Mouse (Mus musculus) retina, embryonic 14.5 days (tissue): ENCODE results near the gene Gatm.
A peak's percentile ranks its signal among the peaks of the same experiment; 100 is the strongest.

ENCODE experiments used
- DNase-seq: peaks from one replicate; pipeline ENCODE4 v3.0.0-alpha.2; 2015; ENCODE audit warnings: low spot score

Gatm gene

DNA sequence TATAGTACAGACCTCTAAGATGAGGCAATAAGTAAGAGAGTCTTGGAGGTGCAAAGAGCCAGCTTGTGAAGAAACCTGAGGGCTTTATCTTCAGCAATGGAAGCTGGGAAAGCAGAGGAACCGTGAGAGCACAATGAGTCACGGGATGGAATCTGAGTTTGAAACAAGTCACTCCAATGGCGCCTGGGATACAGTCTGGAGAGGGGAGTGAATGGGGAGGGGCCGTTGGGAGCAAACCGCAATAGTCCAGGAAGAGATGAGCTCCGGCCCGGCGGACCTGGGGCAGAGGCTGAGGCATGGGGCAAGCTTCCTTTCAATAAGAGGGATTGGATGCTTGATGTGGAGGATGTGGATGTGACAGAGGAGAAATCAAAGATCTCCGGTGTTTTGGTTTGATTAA is 2.3 kb downstream of the Gatm start:
- DNase-seq = no peak

DNA sequence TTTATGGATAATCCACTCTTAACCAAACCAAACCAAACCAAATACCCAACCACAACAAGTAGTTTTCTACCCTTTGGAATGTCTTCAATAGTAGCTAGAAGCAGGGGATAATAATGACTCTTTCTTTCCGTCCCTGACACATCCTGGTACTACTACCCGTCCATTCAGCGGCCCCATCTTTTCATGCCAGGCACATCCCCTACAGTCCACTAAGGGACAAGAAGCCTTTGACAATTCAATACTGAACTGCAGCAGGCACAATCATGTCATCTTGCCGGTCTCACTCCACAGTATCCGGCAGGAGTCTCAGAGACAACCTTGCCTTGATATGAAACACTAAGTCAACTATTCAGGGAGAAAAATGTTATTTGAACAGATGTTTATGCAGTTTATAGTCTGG is 5.3 kb downstream of the Gatm start:
- no peak for DNase-seq

DNA sequence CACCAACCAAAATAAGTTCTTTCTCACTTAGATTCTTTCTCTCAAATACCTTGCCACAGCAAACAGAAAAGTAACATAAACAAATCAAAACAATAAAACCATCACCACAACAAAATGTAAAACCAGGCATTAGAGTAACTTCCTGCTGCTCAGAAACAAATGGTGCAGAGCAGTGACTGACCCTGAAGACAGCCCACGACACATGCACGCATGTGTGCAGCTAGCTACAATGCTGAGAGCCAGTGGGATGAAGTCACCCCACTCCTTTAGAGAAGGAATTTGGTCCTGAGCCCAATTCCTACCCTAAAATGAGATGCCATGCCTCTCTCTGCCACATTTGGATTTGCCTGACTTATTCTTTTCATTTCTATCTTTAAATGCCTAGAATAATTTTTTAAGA is 9.7 kb downstream of the Gatm start:
- DNase-seq = no peak

DNA sequence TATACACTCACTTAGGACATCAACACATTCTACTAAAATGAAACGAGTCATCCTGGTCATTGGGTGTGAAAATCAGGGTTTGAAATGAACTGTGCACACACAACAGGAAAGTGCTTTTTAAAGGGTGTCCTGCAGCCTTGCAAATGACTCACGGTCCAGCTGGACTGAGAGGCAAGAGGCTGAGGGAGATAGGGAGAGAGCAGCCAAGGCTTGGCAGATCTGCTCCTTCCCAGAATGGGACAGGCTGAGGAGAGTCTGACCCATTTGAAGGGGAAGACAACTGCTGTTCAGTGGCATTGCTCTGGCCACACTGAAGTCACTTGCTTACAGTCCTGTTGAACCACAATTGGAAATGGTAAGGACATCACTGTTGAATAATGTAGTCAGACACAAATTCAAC is 11.4 kb downstream of the Gatm start:
- no peak for DNase-seq

DNA sequence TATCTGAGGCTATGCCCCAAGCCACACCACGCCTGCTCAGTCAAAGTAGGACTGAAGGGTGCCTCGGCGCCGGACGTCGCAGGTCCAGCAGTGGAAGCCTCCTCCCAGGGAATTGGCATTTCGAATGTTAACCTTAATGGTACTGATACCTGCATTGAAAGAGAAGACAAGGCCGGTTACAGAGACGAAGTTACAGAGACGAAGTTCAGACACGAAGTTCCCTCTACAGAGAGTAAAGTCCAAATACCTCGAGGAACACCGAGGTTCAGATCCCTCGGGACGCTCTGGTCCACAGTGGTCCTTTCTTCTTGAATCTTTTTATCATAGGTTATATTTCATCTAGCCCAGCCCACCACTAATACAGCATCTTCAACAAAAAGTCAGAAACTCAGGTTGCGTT is 15.6 kb downstream of the Gatm start:
- DNase-seq = no peak

DNA sequence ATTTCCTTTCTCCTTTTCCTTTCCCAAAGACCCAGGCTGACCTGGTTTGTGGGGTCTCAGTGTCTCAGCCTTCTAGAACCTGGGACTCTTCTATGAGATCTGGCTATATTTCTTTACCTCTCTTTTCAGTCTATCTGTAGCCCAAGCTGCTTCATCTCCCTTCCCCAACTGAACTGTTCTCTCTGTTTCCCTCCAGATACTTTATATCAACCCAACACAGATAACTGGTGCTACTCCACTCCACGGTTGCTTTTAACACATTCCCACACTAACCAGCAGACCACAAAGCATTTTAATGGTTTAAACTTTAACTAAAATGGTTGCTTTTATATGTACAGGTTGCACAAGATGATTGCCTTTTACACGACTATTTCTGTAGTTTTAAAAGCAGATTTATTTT is 19.9 kb downstream of the Gatm start:
- no peak for DNase-seq

DNA sequence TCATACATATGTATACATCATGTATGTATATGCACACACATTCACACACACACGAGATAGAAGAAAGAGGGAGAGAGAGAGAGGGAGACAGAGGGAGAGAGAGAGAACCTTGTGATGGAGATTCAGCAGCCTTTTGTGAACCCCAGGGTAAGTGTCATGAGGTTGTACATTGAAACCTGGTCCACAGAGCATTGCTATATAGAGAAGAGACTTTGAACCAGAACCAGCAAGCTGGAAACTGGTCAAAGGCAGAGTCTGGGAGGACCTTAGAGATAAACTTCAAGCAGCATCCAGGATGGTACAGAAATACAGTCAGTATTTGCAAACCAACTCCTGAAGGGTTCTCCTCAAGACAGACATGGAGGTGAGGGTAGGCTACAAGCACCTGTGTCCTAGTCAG is 20.8 kb downstream of the Gatm start:
- no peak for DNase-seq

DNA sequence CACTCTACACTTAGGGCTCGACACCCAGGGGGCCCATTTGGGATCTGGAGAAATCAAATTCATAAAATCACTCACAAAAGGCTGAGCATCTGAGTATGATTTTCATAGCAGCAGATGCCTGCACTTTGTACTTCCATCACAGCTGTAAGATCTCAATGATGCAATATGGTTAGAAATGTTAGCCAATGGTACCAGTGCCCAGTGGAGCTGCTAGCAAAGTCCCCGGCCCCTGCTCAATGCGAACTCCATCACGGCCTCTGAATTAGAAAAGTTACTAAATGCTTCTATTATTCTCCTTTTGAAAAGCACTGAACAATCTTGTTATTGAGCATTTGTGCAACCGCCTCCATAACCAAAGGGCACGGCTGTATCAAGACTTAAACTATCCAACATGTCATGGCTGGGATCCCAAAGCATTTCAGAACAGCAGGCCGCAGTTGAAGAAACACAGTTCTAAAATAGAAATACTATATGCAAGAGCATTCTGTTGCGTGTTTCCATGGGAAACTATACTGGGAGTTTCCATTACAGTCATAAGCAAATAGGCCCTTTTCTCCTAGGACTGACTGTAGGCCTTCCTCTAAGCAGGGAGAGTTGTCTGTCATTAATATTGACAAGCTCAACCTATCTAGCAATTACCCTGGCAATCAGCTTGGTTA is 23.1 kb downstream of the Gatm start:
- no peak for DNase-seq

DNA sequence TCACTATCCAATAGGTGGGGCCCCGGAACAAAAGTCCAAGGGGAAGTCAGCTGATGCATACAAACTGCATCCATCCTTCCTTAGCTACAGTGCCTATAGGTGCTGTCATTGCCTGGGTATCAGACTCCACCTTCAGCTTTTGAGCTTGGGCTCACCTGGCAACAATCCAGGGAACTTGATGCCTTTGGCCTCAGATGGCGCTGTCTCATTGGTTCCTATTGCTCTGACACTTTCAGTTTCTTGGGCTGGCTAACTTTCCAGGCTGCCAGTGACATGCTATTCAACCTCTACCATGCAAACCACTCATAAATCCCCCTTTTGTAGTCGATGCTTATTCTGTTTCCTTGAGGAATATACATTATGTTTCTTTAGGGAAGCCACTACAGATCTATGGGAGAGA is 24.8 kb downstream of the Gatm start:
- no peak for DNase-seq

DNA sequence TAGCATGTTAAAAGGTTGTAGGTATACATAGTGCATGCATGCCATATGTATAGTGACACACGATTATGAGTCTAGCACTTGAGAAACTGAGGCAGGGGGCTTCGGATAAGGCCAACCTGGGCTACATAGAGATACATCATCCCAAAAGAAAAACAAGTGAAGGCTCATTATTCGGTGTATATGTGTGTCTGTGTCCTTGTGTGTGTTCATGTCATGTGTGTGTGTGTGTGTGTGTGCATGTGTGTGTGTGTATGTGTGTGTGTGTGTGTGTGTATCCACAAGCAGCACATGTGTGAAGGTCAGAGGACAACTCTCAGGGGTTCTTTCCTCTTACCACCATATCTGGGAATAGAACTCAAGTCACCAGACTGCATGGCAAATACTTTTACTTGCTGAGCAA is 28.8 kb downstream of the Gatm start:
- no peak for DNase-seq

DNA sequence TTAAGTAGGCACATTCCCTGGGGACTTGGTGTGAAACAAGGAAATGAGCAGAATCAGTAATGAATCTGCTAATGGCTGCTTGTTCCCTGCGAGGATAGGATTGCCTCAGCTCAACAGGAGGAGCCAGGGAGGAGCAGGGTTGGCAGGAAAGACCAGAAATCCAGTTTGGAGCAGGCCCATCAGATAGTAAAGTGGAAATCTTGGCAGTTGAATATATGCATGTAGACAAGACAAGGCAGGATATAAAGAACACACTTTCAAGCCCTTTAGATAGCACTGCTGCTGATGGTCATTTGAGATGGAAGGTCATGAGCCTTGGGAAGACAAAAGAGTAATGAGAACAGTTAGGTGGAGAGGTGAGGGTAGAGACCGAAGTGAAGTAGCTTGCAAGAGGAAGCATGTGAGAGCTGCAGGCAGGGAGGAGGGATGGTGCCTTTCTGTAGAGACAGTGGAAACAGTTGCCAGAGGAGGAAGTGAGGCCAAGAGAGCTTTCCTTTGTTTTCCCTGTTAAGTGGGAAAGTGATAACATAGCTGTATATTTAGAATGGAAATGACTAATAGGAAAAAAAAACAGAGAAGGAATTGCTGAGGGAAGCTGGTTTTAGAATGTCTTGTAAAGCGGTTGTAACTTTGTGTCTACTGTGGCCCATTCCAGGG is 29.6 kb downstream of the Gatm start:
- DNase-seq = no peak

DNA sequence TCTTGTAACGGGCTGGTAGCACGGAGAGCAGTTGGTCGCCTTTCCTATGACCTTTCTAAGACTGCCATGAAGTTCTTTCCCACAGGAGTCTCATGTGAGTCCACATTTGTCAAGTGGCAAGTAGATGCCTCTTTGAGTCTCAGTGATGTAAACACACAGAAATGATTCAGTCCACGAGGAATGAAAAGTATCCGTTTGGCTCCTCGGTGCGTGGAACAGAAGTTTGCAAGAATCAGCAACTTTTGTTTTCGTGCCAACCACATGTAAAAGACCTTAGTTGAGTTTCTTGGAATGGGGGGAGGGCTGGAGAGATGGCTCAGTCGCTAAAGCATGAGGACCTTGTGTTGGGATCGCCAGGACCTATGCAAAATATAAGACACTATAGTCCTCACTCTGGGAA is 30.7 kb downstream of the Gatm start:
- DNase-seq = no peak

DNA sequence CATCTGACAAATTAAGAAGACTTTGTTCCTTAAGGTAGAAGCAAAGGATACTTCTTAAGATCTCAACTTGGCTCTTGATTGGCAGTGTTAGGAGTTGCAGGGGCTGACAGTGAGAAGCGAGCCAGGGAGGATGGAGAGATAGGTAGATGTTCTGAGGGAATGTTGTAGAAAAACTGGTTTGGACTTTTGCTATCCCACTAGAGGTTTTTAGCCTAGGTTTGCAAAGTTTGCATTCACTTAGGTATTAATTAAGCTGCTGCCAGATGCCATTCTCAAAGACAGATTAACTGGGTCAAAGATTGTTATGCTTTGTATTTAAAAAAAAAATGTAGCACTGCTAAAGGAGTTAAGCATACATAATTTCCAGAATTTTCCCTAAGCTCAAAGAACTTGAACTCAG is 33.8 kb downstream of the Gatm start:
- DNase-seq = no peak

DNA sequence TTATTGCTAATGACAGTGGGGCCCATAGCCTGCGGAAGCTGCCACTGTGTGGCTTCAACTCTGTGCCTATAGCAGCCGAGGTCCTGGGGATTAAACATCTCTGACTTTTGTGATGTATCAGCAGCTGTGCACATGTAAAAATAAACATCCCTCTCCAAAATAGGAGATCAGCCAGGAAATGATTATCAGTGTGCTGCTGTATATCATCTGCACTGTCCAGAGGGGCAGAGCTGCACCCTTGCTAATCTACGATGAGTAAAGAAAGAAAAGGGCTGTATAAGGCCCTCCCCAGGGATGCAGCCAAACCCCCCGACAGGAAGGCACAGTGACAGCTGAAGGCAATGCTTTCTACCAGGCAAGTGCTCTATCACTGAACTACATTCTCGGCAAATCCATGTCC is 34.8 kb downstream of the Gatm start:
- no peak for DNase-seq

DNA sequence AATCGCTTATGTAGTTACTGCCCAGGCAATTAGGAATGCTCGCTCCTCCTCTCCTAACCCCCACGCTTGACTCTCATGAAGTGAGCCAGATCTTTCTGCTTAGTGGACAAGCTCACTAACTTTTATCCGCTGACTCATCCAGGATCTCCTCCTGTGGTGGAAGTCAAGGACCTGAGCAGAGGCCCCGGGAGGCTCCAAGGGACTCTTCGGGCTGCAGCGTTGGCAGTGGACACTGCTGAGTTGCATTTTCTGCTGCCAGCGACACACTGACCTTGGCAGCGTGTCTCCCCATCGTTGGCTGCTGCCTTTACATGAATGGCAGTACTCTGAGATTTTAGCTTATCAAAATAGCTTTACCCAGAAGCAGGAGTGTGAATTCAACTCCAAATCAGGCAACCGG is 35.6 kb downstream of the Gatm start:
- DNase-seq = no peak

DNA sequence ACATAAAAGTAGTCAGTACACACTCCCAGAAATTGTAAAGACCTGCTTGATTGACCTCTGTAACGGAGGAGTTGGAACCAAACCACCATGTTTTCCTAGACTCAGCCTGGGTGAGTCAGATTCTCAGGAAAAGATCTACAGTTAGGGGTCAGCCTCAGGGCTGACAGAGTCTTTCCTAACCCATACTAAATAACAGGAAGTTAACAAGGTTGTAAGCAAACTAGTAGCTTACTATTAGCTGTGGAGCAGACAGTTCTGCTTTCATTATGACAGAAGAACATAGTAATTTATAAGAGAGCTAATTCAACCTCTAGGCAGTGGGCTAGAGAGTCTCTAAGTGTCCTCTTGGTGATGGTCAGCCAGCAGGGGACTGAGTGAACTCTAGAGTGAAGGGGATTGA is 38.7 kb downstream of the Gatm start:
- no peak for DNase-seq

DNA sequence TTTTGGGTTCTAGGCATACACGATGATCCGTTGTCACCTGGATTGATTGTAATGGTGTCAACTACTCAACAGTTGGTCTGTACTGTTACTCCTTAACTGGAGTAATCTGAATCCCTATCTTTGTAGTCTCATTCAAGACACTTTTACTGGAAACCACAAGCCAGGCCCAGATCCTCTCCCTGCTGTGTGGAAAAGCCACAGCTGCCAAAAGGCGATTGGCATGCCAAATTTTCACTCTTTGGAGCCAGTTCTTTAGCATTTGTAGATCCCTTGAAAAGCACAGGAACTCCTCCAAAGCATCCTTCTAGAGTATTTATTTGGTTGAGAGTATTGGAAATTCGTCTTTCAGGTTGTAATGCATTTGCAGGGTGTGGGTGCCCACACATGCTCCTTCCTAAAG is 39.8 kb downstream of the Gatm start:
- no peak for DNase-seq

DNA sequence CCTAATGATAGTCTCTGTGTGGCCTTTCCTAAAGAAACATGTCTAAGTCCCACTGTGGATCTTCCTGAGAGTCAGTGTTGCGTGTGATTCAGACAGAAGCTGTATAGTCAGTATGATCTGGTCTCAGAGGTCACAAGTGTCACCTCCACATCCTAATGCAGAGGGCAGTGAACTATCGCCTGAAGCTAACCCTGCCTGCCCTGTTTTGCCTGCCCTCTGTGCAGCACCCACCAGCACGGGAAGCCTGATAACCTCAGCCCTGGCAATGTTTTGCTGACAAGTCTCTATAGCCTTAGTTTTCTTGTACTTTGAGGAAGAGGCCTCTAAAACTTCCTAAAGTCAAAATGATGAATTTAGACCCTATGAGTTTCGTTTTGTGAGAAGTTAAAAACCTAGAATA is 40.7 kb downstream of the Gatm start:
- no peak for DNase-seq

DNA sequence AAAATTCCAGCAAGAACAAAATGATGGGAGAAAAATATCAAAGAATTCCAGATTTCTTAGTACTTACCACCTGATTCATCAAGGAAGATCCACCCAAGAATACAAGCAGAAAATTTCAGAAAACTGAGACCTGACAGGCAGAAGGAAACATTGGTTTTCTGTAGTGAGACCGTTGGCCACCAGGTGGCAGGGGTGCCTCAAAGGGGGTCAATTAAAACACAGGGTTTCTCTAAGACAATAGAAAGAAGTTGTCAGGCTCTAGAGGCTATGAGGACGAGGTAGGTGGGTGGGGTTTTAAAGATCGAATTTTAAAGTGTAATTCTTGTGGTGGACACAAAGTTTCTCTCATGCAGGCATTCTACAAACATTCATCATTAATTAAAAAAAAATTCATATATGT is 41.7 kb downstream of the Gatm start:
- DNase-seq = peak; percentile 76

DNA sequence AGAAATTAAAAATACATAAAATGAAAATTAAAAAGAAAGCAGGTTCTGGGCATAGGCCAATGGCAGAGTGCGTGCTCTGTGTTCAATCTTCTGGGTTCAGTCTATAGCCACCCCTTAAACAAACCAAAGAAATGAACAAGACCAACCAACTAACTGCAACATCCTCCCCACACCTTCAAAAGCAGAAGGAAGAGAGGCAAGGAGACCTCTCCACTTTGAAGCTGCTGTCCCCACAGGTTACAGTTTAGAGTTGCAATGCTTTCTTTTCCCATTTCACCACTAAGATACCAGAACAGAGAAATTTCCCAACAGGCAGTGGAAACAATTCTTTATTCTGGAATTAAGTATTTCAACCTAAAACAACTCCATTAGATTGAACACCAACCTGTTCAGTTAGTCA is 48.9 kb downstream of the Gatm start:
- no peak for DNase-seq

DNA sequence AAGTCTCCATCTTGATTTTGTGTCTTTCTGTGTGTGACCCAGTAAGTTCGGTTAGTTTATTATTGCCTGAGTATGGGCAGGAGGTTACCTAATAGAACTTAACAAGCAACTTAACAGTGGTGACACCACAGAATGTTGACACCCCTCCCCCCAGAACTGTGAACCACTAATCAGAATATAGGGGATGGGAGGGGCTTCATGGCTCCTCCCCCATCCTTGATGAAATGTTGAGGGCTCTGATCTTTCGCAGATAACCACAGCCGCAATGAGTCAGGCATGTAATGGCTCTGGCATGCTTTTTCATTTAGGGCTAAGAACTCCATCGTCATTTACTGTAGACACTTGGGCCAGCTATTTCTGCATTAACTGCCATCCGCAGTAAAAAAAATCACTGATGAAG is 49.9 kb downstream of the Gatm start:
- DNase-seq = no peak

DNA sequence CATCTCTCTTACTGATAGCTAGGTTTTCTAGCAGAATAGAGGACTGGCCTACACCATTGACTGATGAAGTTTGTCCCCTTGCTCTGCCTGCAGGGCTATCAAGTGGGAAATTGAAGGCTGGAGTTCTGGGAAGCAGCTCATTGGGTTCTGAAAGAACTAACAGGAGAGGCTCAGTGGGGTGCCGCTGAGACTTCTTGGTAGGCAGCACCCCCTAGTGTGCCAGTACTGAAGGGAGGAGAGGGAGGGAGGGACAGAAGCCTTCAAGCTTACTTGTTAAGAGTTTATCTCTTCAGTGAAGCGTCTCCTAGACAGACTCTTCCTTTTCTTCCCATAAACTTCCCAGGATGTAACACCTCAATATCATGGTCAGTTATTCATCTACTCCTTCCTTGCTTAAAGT is 52.8 kb downstream of the Gatm start:
- peak; percentile 52 for DNase-seq
